Mouse (Mus musculus) heart, postnatal 0 days (tissue): ENCODE measurements at regions not wholly inside any gene's neighbourhood (a gene's known extent, or its start where the extent isn't known, plus 50 kb on each side); places are given as distances from the start of the nearest gene placed in this dataset.

ENCODE experiments used
- CTCF ChIP-seq: IDR thresholded peaks from 2 replicates; pipeline ENCODE4 v1.5.1; 2016; ENCODE audit warnings: antibody characterized with exemption, control low read depth, low read depth
- EP300 ChIP-seq: IDR thresholded peaks from 2 replicates; pipeline ENCODE4 v1.6.1; 2016; ENCODE audit warnings: antibody characterized with exemption, low read depth

DNA sequence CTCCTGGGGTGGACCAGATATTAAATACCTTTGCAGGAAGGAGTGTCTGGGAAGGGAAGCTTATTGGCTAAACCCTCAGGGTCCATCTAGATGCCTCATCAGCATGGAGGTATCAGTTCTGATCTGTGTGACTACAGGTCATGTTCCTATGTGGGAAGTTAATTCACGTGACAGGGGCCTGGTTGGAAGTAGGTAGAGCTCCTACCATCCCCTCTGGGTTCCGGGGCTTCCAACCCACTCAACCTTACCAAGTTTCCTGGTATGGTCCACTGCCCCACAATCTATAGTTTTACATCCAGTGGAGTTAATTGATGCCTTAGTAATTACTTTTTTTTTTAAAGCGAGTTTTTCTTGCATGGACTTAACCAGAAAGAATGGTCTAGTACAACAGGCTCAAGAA is 130.3 kb downstream of the Enc1 start:
- TF ChIP-seq CTCF (no peak), EP300 (no peak)
